Mouse (Mus musculus) fat pad, adult 2 months (tissue): ENCODE results near the gene Coro7.

ENCODE experiments used
- DNase-seq: peaks from one replicate; pipeline ENCODE4 v3.0.0-alpha.2; 2011; ENCODE audit warnings: low read depth, low spot score; ENCODE audit errors: extremely low read depth

The Coro7 gene

GRCm38 (mm10) chr16:4624074-4624473, 55.5 kb downstream of the Coro7 start:
- DNase-seq = no peak

GRCm38 (mm10) chr16:4616829-4617228, 62.7 kb downstream of the Coro7 start:
- DNase-seq = no peak

- DNase-seq = no peak
Observed at GRCm38 (mm10) chr16:4615297-4615696, 64.3 kb downstream of the Coro7 start.

- DNase-seq = no peak
Observed at GRCm38 (mm10) chr16:4614639-4615038, 64.9 kb downstream of the Coro7 start.

GRCm38 (mm10) chr16:4613736-4614135, 65.8 kb downstream of the Coro7 start:
- no peak for DNase-seq

GRCm38 (mm10) chr16:4611676-4612075, 67.9 kb downstream of the Coro7 start:
- no peak for DNase-seq

GRCm38 (mm10) chr16:4611193-4611592, 68.4 kb downstream of the Coro7 start:
- DNase-seq = no peak

- DNase-seq = no peak
Observed at GRCm38 (mm10) chr16:4608532-4609059, 71.0 kb downstream of the Coro7 start.

GRCm38 (mm10) chr16:4607818-4608531, 71.6 kb downstream of the Coro7 start:
- DNase-seq = no peak

GRCm38 (mm10) chr16:4606431-4607084, 73.0 kb downstream of the Coro7 start:
- no peak for DNase-seq

GRCm38 (mm10) chr16:4605514-4606131, 74.0 kb downstream of the Coro7 start:
- no peak for DNase-seq

- DNase-seq = no peak
Observed at GRCm38 (mm10) chr16:4604293-4604837, 75.2 kb downstream of the Coro7 start.

- no peak for DNase-seq
Observed at GRCm38 (mm10) chr16:4603453-4603837, 76.1 kb downstream of the Coro7 start.

GRCm38 (mm10) chr16:4602766-4603452, 76.7 kb downstream of the Coro7 start:
- DNase-seq = no peak

GRCm38 (mm10) chr16:4602189-4602588, 77.4 kb downstream of the Coro7 start:
- DNase-seq = no peak

- no peak for DNase-seq
Observed at GRCm38 (mm10) chr16:4600701-4601310, 78.8 kb downstream of the Coro7 start.

- no peak for DNase-seq
Observed at GRCm38 (mm10) chr16:4599616-4600015, 80.0 kb downstream of the Coro7 start.

GRCm38 (mm10) chr16:4598891-4599543, 80.6 kb downstream of the Coro7 start:
- no peak for DNase-seq

GRCm38 (mm10) chr16:4598041-4598440, 81.5 kb downstream of the Coro7 start:
- DNase-seq = no peak

GRCm38 (mm10) chr16:4597296-4597695, 82.3 kb downstream of the Coro7 start:
- no peak for DNase-seq
